Mouse (Mus musculus) spleen, adult 12 weeks (tissue): ENCODE data around the gene Bcr.

Experiments
- DNase-seq: peaks from one replicate; pipeline ENCODE4 v3.0.0; 2022; ENCODE audit warnings: low spot score

Gene Bcr

DNA sequence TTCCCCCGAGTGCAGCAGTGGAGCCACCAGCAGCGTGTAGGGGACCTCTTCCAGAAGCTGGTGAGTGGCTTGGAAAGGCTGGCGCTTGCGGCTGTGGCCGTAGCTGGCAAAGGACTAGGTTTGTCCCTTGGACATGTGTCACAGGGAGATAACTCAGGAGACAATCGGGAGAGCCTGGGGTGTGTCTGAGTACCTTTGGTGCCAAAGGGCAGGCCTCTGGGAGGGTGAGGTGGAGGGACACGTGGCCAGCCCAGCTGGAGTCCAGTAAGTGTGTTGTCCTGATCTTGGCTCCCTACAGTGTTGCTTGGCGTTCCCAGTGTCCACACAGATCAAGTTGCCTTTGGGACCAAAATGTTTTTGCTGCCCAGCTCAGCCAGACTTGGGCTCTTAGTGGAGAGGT lies 71.2 kb downstream of the Bcr start:
- no peak for DNase-seq

DNA sequence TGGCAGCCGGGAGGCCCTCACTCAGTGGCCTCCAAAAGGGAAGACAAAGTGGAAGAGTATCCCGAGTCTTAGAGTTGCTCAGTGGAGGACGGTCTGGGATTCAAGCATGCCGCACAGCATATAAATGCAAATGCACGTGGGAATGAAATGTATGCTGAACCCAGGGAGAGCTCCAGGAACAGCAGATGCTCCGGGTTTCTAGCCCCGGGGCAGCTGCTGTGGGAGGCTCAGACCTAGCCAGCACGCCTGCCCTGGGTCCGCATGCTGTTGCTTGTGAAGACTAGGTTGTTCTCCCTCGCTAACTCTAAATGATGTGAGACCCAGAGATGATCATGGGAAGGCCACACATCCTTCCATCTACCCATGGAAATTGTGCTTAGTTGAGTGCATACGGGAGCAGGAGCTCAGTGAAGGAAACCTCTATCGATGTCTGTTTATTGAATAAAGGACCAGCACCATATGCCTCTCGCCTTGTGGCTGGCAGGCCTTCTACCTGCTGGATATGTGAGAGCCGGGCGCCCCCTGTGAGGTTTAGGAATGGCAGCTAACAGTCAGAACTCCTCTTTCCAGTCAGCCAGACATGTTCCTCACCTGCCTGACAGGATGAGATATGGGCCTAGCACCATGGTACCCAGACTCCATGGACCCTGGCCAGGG lies 74.6 kb downstream of the Bcr start:
- DNase-seq, result no peak

DNA sequence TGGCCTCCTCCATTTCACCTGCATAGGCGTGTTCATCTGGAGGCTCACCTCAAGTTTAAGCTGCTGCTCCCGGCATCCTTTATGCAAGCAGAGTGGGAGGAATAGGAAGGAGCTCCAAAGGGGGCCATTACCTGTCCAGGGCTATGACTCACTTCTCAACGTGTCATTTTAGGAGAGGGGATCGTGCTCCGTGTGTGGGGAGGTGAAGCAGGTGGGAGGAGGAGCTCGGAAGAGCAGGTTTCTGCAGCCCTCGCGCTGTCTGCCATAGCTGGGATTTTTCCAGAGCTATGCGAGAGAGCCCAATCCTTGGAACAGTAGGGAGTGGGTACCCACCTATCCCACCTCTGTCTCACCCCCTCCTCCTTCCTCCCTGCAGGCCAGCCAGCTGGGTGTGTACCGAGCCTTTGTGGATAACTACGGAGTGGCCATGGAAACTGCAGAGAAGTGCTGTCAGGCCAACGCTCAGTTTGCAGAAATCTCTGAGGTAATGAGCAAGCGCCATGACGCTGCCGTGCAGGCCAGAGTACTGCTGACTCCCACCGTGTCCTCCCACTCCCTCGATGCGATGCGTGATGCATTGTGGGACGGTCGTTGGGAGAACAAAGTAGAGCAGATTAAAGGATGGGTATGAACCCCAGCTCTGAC lies 75.2 kb downstream of the Bcr start:
- DNase-seq, result no peak

DNA sequence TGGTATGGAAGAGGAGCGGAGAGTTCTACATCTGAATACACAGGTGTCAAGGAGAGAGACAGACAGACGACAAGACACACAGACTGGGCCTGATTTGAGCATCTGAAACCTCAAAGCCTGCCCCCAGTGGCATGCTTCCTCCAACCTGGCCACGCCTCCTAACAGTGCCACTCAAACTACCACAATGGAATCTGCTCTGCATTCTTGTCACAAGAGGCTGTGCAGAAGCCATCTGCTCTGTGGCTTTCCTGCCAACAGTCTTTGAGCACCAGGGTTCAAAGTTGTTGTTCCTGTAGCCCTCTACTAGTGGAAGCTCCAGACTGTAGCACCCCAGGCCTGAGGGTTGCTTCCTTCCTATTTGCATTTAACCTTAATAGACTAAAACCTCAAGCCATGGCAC lies 76.8 kb downstream of the Bcr start:
- DNase-seq, result no peak

DNA sequence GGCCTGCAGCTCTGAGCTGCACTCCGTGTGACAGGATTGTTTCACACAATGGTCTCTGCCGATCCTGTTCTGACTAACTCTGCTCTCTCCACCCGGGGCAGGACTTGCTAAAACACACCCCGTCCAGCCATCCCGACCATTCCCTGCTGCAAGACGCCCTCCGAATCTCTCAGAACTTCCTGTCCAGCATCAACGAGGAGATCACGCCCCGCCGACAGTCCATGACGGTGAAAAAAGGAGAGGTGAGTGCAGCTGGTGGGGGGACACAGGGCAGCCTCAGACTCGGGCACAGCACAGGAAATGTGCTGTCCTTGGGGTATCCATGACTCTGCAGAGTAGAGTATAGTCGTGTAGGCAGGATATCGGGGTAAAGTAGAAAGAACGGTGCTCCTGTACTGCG lies 84.8 kb downstream of the Bcr start:
- no peak for DNase-seq

DNA sequence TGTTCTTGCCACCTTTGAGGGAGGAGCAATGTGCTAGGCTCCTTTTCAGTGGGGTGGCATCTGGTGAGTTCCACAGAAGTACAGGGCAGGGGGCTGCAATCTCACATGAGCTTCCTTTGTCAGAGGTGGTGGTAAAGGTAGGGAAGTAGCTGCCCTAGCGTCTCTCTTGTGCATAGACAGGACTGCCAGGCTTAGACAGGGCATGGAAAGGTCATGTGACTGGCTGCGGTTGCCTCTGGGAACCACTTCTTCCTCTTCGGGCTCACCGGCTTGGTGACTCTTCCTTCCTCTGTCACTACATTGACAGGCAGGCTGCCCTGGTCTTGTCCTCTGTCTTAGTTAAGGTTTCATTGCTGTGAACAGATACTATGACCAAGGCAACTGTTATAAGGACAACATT lies 85.6 kb downstream of the Bcr start:
- DNase-seq, result peak; percentile 51

DNA sequence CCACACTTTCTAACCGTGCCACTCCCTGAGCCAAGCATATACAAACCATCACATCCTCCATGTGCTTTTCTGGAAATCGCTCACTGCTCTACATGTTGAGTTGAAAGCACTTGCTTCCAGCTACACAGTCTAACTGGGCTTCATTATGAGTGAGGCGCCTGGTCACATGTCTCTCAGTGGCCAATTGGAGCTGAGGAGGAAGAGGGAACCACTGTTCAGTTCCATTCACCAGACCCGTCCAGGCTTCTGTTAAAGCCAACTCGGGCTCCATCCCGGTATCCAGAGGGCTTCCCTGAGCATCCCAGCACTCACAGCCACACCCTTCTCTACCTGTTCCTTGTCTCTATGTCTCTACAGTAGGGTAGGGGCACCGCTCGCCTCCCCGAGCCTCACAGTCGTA lies 86.2 kb downstream of the Bcr start:
- no peak for DNase-seq

DNA sequence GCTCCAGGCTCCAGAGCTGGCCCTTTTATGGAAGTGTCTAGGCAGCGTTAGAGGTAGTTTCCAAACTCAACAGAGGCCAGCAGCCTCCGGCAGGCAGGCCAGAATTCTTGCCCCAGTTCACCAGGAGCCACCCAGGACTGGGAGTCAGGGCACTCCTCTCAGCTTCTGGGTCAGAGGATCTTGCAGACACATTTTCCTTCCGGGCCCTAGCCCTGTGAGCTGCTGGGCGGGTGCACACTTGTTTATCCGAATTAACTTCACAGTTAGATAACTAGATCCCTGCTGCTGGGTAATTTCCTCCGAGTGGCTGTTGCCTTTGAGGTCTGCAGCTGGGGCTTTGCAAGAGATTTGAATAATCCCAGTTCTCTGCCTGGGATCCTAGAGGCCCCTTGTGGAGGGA lies 87.9 kb downstream of the Bcr start:
- no peak for DNase-seq

DNA sequence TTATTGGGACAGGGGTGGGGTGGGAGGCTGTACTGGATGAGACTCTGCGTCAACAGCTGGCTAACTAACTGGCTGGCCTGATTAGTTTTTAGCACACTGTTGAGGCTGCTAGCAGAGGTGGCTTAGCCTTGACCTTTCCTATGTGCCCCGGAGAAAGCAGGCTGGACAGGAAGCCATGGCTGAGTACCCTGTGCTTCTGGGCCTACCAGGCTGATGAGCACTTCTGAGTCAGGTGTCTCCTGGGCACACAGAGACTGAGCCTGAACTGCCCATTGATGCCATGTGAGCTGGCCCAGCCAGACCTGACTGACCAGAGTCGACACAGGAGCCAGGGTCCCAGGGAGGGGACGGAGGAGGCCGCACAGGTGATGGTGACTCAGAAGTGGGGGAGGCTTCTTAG lies 90.0 kb downstream of the Bcr start:
- no peak for DNase-seq

DNA sequence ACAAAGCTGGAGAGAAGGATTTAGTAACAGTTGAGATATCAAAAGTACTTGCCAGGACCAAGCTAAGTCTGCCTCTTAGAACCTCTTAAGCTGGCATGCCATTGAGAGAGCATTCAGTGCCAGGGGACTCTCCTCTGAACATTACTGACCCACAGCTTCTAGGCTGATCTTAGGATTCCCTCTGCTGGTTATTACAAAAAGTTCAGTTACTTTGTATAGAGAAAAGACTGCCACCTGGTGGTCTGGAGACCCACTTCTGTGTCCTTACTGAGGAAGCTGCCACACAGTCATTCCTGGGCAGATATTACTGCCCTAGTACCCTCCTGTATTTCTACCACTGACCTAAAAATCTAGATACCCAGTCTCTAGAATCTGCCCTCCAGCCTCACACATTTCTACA lies 90.9 kb downstream of the Bcr start:
- peak; percentile 36 for DNase-seq

DNA sequence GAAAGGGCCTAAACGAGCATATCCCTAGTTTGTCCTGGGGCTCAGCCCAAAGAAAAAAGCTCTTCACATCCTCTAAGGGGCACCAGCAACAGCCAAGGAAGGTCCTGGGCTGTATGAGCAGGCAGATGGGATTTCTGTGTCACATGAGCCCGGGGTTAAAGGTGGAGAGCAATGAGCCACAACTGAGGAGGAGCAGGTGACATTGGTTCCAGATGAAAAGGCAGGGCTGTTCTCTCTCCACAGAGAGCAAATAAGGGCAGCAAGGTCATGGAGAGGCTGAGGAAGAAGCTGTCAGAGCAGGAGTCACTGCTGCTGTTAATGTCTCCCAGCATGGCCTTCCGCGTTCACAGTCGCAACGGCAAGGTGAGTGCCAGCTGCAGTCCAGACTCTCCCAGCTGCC lies 96.4 kb downstream of the Bcr start:
- no peak for DNase-seq

DNA sequence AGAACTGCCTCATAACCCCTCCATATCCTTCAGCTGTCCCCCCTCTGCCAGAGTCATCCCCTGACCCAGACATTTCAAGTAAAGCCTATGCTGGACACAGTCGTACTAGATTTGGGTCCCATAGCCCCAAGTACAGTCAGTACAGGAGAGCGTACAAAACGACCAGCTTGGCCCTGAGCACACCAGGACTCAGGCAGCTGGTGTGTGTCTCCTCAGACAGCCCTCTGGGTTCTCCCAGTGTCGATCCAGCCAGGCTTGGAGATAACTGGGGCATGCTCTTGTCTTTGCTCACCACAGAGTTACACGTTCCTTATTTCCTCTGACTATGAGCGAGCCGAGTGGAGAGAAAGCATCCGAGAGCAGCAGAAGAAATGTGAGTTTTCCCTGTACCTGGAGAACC lies 97.3 kb downstream of the Bcr start:
- no peak for DNase-seq

DNA sequence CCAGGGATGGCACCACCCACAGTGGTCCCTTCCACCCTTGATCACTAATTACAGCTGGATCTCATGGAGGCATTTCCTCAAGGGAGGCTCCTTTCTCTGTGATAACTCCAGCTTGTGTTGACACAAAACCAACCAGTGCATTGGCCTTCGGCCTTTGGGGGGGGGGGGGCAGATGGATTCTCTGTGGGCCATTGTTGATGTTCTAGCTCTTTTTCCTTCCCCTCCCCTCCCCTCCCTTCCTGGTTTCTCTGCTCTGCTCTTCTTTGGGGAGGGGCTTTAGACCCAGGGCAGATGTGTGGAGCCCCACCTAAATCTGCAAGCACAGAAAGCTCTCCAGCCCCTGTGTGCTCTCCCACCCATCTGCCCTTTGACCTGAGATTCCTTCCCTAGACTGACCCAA lies 98.0 kb downstream of the Bcr start:
- no peak for DNase-seq

DNA sequence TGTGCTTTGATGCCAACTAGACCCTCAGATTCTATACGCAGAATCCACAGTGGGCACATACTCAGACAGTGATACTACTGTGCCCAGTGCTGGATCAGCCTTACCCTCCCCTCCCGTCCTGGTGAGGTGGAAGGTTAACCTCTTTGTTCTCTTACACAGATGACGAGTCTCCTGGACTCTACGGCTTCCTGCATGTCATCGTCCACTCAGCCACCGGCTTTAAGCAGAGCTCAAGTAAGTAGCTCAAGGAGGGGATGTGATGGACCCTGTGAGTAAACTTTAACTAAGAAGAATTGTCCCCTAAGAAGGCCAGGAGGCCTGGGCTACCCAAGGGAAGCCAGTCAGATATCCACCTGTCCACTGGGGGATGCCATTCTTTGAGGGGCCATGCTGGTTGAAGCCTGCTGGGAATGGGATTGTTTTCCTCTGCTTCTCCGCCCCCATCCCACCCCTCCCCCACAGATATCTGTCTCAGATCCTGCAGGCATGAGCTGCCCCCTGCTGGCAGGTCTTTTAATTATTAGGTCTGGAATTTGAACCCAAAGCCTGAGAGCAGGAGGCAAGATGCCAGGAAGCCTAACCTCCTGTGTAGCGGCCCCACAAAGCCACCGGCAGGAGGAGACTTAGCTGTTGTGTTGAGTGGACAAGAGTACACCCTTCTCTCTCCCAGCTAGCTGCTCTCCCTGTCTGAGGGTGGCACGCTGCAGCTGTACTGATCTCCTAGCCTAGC lies 99.9 kb downstream of the Bcr start:
- no peak for DNase-seq

DNA sequence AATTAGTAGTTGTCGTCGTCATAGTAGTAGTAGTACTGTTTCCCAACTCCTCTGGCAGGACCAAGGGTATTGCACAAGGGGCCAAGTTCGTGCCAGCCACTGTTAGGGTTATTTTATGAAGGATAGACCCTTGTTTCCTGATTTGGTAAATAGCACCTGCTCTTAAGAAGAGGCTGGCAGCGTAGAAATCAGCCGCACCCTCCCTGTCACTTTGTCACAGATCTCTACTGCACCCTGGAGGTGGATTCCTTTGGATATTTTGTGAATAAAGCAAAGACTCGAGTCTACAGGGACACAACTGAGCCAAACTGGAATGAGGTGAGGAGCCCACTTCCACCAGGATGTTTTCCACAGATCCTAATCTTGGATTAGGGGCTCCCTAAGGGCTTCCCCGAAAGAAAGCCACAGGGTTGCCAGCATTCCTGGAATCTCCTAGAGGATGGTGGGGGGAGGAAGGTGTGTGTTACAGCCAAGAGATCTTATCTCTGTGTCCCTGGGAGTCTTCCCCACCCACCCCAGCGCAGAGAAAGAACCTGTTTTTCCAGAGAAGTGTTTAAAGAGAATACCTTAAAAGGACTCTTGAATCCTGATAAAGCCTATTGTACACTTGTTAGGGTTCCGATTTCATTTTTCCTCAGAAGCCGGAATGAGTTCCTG lies 105.6 kb downstream of the Bcr start:
- DNase-seq, result no peak

DNA sequence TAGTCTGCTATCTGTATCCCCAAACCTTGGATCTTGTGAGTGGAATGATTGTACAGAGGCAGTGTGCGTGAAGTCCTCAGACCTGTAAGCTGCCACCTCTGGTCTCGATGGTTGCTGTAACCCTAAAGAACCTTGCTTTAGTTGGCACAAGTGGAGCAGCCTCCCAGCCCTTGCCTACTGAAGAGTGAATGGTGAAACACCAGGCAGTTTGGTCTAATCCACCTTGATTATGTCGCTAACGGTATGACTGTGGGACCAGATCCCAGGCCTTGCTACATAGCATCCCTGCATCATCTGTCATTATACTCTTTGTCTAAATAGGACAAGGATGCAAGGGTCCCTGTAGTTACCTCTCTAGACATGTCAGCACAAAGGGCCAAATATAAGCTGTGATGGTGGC lies 106.2 kb downstream of the Bcr start:
- DNase-seq, result no peak

DNA sequence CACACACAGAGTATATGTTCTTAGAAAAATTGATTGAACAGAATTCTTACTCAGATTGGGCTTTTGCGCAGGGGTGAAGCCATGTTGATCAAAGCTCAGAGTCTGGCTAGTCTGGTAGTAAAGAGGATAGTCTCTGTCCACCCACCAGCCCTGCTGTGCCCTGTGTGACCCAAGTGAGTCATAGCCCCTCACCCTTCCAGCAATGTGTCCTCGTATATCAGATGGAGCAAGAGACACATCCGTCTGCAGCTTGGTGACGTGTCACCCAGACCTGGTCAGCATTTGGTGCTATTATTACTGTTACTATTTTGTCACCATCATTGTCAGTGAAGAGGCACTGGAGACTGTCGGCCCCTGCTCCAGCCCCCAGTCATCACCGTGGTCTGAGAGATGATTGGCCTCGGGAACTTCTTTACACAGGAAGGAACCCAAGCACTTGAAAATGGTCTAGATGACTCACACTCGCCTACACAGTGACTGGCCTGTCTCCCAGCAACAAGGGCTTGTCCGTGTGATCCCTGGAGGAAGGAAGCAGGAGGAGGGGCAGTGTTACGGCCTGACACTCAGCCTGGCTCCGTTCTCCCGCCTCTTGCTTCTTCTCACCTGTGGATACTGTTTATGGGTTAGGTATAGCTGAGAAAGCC lies 109.9 kb downstream of the Bcr start:
- DNase-seq, result no peak

DNA sequence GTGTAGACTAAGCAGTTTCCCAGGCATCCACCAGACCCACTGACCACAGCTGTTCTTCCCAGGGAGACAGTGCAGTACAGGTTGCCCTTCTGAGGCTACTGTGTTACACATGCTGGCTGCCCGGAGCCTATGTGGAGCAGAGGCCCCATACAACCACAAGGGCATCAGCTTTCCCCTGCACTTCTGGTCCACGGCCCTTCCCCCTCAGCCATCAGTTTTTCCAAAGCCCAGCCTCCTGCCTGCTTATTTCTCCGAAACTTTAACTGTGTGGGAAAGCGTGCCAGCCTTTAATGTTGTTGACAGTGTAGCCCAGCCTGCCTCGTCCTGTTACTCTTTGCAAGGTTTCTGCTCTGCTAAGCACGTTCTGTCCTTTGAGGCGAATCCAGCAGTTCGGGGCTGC lies 112.7 kb downstream of the Bcr start:
- no peak for DNase-seq

DNA sequence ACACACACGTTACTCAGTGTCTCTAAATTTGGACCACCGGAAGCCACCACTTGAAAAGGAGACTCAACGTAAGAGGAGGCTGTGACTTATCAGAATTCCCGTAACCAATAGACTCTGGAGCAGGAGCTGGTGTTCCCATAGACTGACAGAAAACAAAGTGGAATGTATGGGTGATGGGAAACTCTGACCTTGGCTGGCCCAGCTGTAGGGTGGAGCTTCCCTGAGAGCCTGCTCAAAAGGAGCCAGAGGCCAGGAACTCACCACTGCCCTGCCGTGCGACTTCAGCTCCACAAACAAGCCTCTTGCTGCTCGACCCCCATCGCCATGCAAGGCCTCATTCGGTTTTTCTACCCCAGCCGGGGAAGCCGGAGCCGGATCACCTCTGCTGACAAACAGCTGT lies 113.3 kb downstream of the Bcr start:
- no peak for DNase-seq

DNA sequence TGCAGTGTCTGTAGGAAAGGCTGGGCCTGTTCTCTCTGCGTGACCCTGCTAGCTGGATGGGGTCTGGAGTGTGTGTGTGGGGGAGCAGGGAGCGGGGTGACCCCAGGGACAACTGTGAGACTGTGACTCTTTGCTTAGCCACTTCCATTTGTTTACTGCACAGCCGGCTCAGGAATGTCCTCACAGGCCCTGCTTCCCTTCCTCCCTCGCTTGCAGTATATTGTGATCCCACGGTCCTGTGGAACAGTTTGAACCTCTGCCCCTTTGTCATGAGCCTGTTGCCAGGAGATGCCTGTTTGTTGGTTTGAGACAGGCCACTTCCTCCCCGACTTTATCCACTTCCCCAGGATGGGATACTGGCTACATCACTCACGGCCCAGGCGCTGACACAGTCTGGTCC lies 116.1 kb downstream of the Bcr start:
- DNase-seq, result no peak

DNA sequence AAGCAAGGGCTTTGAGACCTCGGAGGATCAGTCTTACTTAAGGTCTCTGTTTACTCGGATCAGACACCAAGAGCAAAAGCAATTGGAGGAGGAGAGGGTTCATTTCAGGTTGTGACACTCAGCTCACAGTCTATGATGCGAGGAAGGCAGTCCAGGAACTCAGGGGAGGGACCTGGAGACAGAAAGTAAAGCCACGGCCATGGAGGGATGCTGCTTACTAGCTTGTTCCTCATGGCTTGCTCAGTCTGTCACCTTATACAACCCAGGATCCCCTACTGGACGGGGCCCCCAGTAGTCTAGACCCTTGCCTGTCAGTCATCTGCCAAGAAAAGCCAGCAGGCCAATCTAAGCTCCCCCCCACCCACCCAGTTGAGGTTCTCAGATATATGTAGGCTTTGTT lies 118.5 kb downstream of the Bcr start:
- no peak for DNase-seq

DNA sequence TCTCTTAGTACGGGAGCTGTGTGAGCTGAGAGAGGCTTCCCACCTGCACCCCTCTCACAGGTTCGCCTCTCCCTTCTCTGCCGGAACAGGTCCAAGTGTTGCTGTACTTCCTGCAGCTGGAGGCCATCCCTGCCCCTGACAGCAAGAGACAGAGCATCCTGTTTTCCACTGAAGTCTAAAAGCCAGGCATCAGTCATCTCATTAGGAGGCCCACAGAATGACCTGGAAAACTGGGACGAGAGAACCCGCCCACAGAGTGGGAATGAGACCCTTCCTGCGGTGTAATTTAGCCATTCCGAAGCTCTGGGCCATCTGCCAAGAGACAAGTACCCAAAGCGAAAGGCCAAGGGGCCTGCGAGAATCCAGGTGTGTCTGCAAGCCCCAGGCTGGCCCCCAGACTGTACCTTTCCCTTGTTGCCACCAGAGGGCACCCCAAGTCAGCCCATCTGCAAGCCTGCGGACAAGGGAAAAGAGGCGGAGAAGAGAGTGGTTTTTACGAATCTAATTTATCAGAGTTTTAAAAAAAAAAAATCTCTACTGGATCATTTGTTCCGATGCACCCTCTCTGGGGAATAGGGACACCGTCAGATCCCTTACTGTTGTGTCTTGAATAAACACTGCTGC lies 121.9 kb downstream of the Bcr start:
- DNase-seq, result peak; percentile 42
